Mouse (Mus musculus) neutrophil, adult 5-6 weeks (primary cell): ENCODE results near the gene Zan. TPM values are rescaled to one million over a fixed set of nuclear protein-coding genes. Genes with fewer than 3 reads are reported as not detected.

ENCODE experiments used
- ATAC-seq: fragments of 151-379, 151-347 bp; 2 replicates; pipeline ENCODE4 v1.8.0; 2017; ENCODE audit warnings: mild to moderate bottlenecking, moderate TSS enrichment; ENCODE audit not compliant: insufficient number of reproducible peaks, poor library complexity, low FRiP score, severe bottlenecking; ENCODE audit errors: extremely low read depth
- total RNA-seq: library from RNA; stranded (forward); fragments of 200-1000 nt; gene quantifications from 2 replicates; pipeline ENCODE4 v1.2.3, GENCODE M21; 2017

The Zan gene
- total RNA-seq, 1 experiment from 2014 or later: not detected

GRCm38 (mm10) chr5:137373371-137373950 lies 103.4 kb downstream of the Zan start:
- ATAC-seq: no peak

- no peak for ATAC-seq
Observed at GRCm38 (mm10) chr5:137369665-137370064, 107.2 kb downstream of the Zan start.

- ATAC-seq: no peak
Observed at GRCm38 (mm10) chr5:137358382-137358781, 118.5 kb downstream of the Zan start.

GRCm38 (mm10) chr5:137354091-137354490 lies 122.8 kb downstream of the Zan start:
- ATAC-seq: no peak

- no peak for ATAC-seq
Observed at GRCm38 (mm10) chr5:137352011-137352975, 124.6 kb downstream of the Zan start.

- ATAC-seq: no peak
Observed at GRCm38 (mm10) chr5:137351394-137351793, 125.5 kb downstream of the Zan start.

- ATAC-seq: no peak
Observed at GRCm38 (mm10) chr5:137351058-137351380, 125.8 kb downstream of the Zan start.

GRCm38 (mm10) chr5:137350205-137351057 lies 126.4 kb downstream of the Zan start:
- no peak for ATAC-seq

- ATAC-seq: no peak
Observed at GRCm38 (mm10) chr5:137349384-137350204, 127.3 kb downstream of the Zan start, which contains the start of gene Ephb4. Gene Ephb4, plus strand, starts transcription at chr5:137350109.

GRCm38 (mm10) chr5:137348482-137349383 lies 128.1 kb downstream of the Zan start:
- no peak for ATAC-seq

GRCm38 (mm10) chr5:137347856-137348255 lies 129.0 kb downstream of the Zan start:
- ATAC-seq: no peak

- ATAC-seq: no peak
Observed at GRCm38 (mm10) chr5:137346983-137347382, 129.9 kb downstream of the Zan start.

- no peak for ATAC-seq
Observed at GRCm38 (mm10) chr5:137346388-137346787, 130.5 kb downstream of the Zan start.

GRCm38 (mm10) chr5:137345821-137346220 lies 131.0 kb downstream of the Zan start:
- no peak for ATAC-seq

GRCm38 (mm10) chr5:137343869-137344268 lies 133.0 kb downstream of the Zan start:
- ATAC-seq: no peak

GRCm38 (mm10) chr5:137343412-137343811 lies 133.5 kb downstream of the Zan start:
- ATAC-seq: no peak

- ATAC-seq: no peak
Observed at GRCm38 (mm10) chr5:137342407-137343012, 134.4 kb downstream of the Zan start.
